Mouse (Mus musculus) kidney, adult 18-20 months (tissue): ENCODE measurements around the gene Prpf3.
"Not testable (repeated sequence)": the region's sequence is repeated elsewhere in the genome, so short reads cannot be mapped to it uniquely, and the experiment has no call there.

Experiments used
- DNase-seq: peaks from one replicate; pipeline ENCODE4 v3.0.0; 2021

Gene Prpf3

DNA sequence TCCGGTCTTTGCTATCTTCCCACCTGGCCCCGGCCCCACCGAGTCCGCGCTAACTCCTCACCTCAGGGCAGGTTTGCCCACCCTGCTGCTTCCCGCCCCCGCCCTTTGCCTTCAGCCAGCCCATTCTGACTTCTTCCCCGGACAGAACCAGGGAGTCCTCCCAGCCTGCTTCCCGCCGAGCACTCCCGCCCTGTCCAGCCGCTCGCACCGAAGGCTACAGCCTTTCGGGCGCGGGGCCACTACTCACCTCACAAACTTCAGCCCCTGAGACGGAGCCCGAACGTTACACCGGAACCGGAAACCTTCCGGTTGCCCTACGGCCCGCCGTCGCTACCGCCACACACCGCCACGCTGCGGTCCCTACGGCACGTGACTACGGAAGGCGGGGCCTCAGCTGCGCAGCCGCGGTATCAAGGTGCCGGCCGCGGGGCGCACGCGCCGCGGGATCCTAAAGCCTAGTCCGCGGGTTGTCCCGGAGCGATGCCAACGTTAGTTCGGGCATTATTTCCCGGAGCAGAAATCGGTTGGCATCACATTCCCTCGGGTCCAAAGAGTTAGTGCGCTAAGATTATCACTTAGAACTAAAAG lies at the start of gene Prpf3:
Gene Prpf3 (minus strand): TSS at position 384 of the 588 bp plus-strand sequence.
- peak; percentile 97 for DNase-seq

DNA sequence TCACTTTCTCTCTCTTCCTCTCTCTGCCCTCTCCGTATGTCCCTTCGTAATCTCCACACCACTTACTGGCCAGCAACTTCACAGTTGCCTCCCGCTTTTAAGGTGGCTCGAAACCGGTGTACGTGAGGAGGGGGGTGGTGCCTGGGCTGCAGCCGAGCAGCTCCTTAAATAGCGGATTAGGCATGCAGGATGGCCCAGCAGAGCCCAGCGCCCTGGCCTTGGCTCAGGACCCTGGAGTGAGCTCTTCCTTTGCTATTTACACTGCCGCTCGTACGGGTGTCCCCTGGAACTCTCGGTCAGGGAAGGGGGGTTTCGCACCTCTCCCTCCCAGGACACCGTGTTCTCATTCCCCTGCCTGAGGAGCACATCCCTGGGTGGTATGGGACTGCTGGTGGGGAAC lies 48.9 kb upstream of the Prpf3 start, which contains the start of gene Car14:
Gene Car14 (minus strand): TSS at position 124 of the 400 bp plus-strand sequence.
- peak; percentile 64 for DNase-seq

DNA sequence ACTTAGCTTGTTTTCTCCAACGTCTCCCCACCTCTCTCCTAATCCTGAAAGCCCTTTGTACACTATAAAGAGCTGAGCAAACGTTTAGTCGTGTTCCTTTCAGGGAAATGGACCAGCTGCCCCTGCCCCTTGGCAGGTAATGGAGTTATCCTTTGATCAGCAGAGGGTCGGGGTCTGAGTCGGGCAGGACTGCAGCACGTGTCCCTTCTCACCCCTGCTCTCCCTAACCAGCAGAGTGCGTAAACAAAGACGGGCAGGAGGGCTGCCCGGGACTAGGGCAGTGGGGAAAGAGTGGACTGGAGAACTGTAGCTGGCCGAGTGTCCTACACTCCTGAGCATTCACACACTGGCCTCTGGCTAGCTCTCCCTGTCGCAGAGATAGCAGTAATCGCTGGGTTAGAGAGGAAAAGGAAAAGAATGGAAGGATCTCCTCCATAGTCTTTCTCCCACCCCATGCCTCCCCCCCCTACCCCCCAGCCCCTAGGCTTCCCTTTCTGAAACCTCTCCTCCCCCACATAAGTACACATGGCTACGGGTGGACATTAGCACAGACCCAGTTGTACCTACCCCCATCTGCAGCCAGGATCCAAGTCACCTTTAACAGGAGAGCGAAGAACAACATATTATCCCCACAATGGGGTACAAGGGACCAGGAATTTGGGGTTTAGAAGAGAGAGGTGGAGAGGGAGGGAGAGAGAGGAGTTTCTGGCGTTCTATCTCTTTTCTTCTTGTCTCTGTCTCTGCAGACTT lies 48.2 kb upstream of the Prpf3 start:
- DNase-seq: peak; percentile 65

DNA sequence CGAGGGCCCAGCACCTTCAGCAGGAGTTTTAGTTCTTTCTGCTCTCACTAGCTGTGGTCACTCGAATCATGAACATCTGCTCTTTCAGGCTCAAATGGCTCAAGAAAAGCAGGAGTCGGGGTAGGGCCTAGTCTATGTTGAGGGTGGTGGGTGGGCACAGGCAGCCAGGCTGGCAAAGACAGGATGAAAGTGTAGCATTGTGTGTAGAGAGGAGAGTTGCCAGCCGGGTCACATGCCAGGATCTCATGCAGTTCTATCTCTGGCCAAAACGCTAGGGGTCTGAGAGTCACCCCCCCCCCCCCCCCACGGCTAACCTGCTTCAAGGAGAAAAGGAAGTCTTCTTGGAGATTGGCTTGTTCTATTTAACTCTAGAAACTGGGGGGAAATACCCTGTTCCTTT lies 47.0 kb upstream of the Prpf3 start:
- DNase-seq: no peak

DNA sequence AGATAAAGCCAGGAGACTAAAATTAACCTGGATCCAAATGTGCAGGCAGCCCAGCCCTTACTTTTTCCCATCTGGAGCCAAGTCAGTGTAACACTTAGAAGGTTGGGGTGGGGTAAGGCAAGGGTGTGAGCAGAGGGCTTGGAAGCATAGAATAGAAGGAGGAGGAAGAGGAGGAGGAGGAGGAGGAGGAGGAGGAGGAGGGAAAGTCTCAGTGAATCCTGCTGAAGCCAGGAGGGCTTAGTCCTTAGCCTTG lies 46.6 kb upstream of the Prpf3 start:
- DNase-seq: no peak

DNA sequence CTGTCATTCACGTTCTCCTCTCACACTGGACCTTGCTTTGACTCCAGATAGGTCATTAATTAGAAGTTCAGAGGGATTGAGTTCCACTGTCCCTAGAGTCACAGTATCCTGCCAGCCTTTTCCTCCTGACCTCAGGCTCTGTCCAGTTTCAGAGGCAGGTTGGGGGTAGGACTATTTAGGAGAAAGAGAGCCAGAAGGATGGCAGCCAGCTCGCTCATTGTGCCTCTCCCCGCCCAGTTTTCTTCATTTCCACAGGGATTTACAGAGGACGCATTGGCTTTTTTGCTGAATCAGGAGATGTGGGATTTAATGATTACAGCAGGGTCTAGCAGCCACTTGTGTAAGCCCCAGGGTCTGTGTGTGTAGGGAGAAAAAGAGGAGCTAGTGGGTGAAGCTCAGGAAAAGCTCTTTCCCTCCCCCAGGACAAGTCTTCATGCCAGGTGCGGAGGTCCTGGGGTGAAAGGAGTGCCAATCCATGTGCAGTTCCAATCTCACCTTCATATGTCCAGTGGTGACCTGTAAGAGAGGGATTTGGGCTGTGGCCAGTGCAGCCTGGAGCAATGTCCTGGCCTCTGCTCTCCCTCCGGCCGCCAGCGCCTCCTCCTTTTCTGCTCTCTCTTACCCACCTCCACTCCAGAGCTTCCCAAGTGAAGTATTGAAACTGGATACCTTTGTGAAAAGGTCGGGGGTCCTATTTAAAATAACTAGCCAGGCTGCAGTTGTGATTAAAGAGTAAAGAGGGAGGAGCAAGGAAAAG lies 46.1 kb upstream of the Prpf3 start:
- DNase-seq: peak; percentile 70

DNA sequence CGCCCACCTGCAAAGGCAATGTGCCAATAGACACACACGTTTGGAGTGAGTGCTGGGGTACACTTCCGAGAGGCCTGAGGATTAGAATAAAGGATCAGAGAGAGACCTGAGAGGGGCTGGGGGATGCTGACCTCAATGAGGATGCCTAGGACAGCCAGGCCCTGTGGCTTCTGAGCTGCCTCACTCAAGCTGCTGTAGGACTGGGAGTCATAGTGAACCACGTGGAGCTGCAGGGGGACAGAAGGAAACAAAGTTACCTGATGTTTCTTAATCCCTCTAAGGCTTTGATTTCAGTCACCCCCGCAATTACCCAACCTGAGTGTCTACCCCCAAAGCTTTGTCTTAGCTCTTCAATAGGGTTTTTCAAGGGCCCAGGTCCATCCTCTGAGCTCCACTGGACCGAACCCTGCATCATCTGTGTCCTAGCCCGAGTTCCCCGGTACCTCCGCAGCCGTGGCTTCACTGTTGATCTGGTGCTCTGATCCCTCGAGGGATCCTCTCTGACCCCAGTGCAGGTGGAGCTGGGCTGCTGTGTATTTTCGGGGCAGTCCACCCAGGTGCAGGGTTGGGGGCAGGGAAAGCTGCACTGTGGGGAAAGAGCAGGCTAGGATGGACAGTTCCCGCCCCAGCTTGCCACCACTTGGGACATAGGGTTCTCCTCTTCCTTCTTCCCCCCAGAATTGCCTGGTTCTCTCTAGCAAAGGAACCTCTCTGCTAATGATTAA lies 44.3 kb upstream of the Prpf3 start:
- DNase-seq: no peak

DNA sequence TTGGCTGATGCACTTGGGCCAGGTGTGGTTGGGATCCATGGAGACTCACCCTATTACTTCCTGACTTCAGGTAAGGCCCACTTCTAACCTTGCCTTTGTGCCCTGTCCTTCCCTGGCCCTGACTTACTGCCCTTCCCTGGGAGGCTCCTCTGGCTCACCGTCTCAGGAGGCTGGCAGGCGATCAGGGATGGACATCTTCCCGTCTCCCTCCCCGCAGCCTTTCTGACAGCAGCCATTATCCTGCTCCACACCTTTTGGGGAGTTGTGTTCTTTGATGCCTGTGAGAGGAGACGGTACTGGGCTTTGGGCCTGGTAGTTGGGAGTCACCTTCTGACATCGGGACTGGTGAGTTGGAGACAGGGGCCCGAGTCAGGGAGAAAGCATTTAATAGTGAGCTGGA lies 39.8 kb upstream of the Prpf3 start:
- not testable (repeated sequence) for DNase-seq

DNA sequence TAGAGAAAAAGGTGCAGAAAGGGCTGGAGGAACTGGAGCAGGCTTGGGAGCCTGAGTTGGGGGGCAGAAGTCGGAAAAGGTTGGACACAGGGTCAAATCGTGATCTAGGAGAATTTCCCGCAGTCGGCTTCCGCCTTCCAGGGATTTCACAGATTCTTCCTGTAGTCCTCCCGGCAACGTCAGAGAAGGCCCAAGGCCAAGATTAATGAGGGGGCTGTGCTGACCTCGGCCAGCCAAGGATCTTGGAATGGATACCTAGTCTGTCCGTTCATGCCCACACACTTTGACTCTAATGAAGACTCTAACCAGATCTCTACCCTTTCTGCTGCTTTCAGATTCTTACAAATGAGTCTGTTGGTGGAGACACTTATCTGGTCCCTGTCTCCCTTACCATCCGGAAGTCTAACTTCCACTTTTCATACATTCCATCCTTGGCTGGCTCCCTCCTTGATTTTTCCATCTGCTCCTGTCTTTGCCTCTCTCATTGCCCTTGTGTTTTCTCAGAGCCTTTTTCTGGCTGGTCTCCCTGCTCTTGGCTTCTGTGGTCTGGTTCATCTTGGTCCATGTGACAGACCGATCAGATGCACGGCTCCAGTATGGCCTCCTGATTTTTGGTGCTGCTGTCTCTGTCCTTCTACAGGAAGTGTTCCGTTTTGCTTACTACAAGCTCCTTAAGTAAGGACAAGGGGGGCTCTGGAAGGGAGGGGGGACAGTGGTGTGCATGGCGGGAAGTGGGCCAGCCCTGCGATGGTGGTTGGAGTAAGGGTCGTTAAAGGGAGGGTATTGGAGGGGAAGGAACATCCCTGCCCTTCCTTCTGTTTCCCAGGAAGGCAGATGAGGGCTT lies 38.9 kb upstream of the Prpf3 start:
- peak; percentile 78 for DNase-seq

DNA sequence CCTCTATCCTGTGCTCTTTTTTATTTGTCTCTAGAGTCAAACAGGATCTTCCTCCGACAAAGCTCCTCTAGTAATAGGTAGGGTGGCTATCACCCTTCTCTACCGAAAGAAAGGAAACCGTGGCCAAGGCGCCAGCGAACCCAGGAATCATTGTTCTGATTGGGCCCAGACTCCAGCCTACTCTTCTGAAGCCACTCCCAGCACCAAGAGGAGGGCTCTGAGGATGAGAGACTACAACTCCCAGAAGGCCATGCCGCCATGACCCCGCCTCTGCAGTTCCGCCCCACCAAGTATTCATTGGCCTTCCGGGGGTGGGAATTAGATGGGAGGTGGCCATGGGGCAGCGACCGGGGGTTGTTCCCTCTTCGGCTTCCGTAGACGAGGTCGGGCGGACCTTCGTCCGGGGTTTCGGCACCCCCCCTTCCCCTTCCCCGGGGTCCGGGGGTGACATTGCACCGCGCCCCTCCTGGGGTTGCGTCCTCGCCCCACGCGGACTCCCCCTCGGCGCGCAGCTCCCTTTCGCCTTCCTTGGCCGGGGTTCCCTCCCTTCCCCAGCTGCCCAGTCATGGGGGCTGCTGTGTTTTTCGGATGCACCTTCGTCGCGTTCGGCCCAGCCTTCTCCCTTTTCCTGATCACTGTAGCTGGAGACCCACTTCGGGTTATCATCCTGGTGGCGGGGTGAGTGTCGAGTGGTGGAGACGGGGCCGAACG lies 38.1 kb upstream of the Prpf3 start, which contains the start of gene Aph1a:
Gene Aph1a (plus strand): TSS at position 364 of the 711 bp plus-strand sequence.
- peak; percentile 95 for DNase-seq

DNA sequence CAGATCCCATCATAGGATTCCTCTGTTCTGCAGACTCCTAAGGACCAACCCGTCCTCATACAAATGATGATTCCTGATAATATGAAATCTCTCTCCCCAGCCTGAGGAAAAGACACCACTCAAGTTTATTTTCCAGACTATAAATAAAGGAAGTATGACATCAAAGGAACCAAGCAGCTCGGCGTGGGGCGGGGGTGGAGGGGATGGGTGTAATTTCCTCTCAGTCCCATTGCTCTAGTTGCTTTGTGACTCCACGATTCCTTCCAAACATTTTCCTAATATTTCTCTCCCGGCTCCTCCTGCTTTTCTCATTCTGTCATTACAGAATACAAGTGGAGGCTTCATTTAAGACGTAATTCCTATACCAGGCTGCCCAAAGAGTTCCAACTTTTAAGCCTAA lies 37.4 kb upstream of the Prpf3 start:
- no peak for DNase-seq

DNA sequence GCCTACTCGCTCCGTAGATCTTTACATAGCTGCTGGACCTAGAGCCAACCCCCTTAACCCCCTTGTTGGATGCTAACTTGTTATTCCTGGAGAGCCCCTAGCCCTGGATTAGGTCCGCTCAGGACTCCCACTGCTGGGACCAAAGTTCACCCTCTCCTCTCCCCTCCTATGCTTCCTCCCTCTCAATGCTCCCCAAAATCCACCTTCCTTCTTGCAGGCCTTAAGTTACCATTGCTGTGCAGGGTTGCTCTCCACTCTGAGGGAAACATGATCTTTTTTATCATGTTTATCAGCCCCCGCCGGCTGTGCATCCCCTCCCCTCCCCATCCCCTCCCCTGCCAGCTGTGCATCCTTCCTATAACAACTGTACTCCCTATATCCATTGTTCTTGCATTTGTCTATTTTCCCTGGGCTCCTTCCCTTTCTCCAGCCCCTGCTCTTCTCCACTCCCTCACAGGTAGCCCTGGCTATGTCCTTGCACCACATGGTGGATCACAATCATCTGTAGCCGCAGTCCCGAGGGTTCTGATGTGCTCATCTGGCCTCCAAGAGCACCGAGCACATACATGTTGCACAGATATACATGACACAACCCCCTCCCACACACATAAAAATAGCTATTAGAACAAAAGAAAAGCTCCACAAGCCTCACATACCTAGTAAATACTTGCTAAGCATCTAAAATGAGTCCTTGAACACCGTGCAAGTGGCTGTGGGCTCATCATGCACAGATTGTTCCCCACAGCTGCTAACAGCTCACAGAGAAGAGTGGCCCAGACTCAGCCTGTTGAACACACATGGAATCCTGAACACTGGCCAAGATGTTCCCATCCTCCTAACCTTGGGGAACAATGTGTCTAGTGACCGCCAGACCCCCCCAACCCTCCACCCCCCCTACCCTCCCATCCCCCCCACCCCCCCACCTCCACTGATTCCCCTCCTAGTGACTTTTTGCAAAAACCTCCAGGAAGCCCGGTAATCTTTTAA lies 36.7 kb upstream of the Prpf3 start:
- DNase-seq: no peak

DNA sequence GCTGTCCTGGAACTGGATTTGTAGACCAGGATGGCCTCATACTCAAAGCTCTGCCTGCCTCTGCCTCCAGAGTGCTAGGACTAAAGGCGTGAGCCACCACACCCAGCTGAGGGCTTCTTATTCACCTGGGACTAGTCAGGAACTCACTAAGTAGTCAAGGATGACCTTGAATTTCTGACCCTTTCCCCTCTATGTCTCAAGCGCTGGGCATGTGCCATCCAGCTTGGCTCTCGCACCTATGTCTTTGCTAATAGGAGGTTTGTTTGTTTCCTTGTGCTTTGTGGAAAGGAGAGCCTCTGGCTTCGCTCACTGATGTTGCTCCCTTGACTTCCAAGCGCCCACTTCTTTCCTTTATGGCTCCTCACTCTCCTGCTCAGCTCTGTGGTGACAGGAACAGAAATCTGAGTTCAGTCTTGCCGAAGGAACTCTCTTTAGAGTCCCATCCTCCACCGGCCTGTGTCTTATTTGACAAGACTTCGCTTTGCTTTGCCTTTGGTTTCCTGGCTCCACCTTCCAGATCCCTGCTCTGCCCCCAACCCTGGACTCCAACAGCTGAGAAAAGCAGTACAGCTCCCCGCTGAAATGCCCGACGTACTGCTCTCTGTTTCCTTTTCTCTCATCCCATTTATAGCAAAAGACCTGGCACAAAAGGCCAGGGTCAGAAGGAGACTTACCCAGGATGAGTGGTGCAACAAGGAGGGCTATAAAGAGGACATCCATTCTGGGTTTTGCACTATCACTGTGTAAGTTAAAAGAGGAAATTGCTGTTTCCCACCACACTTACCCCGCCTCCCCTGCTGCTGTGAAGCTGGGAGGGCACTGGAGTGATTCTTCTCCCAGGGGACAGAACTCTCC lies 35.8 kb upstream of the Prpf3 start, which contains the start of gene BC028528:
Gene BC028528 (minus strand): TSS at position 795 of the 855 bp plus-strand sequence.
- DNase-seq: no peak

DNA sequence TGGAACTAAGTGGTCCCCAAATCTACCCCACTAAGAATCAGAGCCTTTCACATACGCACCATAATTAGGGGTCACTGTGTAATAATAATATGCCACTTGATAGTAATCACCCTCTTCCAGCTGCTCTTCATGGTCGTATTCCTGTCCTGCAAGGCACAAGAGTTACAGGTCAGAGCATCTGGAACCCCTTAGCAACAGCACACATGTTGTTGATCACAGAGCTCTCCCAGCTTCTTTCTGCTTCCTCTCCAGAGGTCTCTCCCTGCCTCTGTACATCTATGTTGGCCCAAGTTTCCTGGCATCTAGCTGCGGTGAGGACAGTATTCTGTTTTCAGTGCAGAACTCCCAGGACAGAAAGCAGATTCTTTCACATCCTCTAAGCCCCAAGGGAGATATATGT lies 34.0 kb upstream of the Prpf3 start:
- DNase-seq: no peak

DNA sequence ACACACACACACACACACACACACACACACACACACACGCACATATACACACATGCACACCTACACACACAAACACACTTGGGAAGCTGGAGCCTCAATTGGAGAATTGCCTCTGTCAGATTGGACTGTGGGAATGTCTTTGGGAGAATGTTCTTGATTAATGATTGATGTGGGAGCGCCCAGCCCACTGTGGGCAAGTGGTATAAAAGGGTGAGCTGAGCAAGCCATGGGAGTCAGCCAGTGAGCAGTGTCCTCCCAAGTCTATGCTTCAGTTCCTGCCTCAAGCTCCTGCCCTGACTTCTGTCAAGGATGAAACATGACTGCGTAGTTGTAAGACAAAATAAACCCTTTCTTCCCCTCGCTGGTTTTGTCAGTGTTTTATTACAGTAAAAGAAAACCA lies 31.9 kb upstream of the Prpf3 start:
- peak; percentile 66 for DNase-seq

DNA sequence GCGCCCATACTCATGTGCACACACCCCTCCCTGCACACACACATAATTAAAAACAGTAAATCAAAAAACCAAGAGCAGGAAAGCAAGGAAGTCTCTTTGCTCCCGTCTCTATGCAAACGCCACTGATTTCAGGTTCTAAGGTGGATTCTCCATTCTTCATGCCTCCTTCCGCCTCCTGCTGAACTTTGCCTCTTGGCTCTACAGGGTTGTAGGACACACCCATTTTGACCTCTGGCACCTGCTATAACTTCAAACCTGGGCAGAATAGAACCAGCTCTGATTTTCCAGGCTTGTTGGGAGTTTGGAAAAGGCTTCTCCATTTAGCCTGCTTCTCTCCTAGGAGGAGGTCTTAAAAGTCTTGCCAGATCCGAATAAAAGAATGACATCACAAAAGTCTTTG lies 28.7 kb upstream of the Prpf3 start:
- DNase-seq: no peak

DNA sequence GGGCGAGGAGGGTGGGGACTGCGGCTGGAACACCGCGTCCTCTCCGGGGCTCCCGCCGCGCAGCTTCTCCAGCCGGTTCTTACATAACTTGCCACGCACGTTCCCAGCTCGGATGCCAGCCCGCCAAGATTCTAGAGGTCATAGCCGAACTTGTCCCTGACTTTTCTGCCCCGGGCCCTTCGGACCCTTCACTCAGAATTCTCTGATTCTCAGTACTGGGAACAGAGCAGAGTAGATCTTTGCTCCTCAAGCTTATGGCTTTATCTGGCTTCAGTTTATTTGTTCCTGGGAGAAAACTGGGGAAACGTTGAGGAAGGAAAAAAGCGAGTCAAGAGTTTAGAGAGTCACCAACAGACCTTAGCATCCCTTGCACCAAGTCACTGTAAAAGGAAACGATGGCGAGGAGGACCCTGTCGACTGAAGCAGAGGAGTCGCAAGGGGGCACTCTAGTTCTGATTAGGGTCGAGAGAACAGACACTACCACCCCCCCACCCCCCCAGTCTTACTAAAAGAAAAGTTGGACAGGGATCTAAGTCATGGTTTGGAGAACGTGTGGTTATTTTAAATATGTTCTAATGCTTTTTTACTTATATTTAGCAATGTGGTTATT lies 27.2 kb upstream of the Prpf3 start:
- DNase-seq: peak; percentile 76

DNA sequence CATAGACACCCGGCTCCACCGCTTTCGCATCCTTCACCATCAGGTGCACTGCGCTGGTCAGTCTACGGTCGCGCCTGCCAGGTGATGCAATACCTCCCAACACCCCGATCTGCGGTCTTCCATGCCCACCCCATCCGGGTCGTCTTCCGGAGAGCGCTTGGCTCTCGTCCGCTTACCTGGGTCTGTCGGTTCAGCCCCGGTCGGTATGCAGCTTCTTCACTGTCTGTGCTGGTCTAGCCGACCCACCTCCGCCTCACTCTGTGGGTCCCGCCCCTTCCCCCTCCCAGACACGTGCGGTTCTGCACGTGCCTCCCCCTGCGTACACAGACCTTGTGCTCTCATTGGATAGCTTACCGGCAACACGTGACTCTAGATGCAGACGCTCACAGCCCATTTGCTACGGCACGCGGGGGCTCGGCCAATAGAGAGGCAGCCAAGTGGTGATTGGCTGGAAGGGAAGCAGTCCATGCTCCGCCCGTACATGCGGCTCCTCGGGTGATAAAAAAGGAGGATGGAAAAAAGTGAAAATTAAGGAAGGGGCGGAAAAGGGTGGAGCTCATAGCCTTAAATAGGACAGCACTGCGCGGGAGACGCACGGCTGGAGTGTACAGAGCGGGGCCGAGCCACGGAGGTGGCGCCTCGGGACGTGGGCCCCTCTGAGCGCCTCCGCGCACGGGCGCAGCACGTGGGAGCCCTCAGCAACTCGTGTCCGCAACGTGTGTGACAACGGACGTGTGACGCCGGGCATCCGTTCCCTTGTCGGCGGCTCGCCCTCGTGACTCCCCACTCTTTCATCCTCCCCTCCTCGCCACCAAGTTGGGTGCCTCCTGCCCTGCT lies 26.5 kb upstream of the Prpf3 start, which contains the start of gene Ciart:
Gene Ciart (minus strand): TSS at position 273 of the 837 bp plus-strand sequence.
- peak; percentile 92 for DNase-seq
